Mouse (Mus musculus) liver, embryonic 15.5 days (tissue): ENCODE measurements around the gene E130116L18Rik. TPM values are rescaled to one million over a fixed set of nuclear protein-coding genes. Genes with fewer than 3 reads are reported as not detected.
A peak's percentile ranks its signal among the peaks of the same experiment; 100 is the strongest.

ENCODE experiments used
- ATAC-seq: fragments of 200-750 bp; cut with Nextera tagmentation; 2 replicates; pipeline ENCODE4 v1.8.0; 2017; ENCODE audit warnings: moderate number of reproducible peaks, mild to moderate bottlenecking, moderate library complexity; ENCODE audit not compliant: insufficient read depth
- H3K27ac ChIP-seq: fragments of 300-500 bp; sonication (generic); replicated peaks from 2 replicates; pipeline ENCODE4 v1.5.1; 2015; ENCODE audit warnings: mild to moderate bottlenecking, inconsistent platforms
- H3K27me3 ChIP-seq: fragments of 300-500 bp; sonication (generic); 2 replicates; pipeline ENCODE4 v1.6.1; 2015; ENCODE audit warnings: mild to moderate bottlenecking, inconsistent platforms
- H3K36me3 ChIP-seq: fragments of 300-500 bp; sonication (generic); replicated peaks from 2 replicates; pipeline ENCODE4 v1.6.1; 2015; ENCODE audit warnings: moderate library complexity, mild to moderate bottlenecking, inconsistent platforms
- H3K4me1 ChIP-seq: fragments of 300-500 bp; sonication (generic); replicated peaks from 2 replicates; pipeline ENCODE4 v1.6.1; 2015; ENCODE audit warnings: inconsistent platforms
- H3K4me2 ChIP-seq: fragments of 300-500 bp; sonication (generic); 2 replicates; pipeline ENCODE4 v1.6.1; 2015; ENCODE audit warnings: moderate library complexity, mild to moderate bottlenecking, inconsistent platforms
- H3K4me3 ChIP-seq: fragments of 300-500 bp; sonication (generic); replicated peaks from 2 replicates; pipeline ENCODE4 v1.5.1; 2015; ENCODE audit warnings: mild to moderate bottlenecking, inconsistent platforms
- H3K9ac ChIP-seq: fragments of 300-500 bp; sonication (generic); 2 replicates; pipeline ENCODE4 v1.6.1; 2015; ENCODE audit warnings: moderate library complexity, mild to moderate bottlenecking, inconsistent platforms
- H3K9me3 ChIP-seq: fragments of 300-500 bp; sonication (generic); replicated peaks from 2 replicates; pipeline ENCODE4 v1.6.1; 2016; ENCODE audit warnings: inconsistent platforms
- WGBS: fragments of 180-500 bp; shearing (Covaris S2); methylation state at CpG from one replicate; pipeline ENCODE4 v1.1.7; 2015; ENCODE audit warnings: mixed read lengths; ENCODE audit not compliant: insufficient replicate concordance; 5-methylcytosine and 5-hydroxymethylcytosine counted together
- polyA plus RNA-seq: library from polyadenylated mRNA; unstranded; fragments of >200 nt; fragmentation: Nextera tagmentation; extraction: Ambion mirVana; gene quantifications from 2 replicates; pipeline ENCODE4 v1.2.1, GENCODE M21; 2015

E130116L18Rik gene
- not detected in 2 replicates for polyA plus RNA-seq

DNA sequence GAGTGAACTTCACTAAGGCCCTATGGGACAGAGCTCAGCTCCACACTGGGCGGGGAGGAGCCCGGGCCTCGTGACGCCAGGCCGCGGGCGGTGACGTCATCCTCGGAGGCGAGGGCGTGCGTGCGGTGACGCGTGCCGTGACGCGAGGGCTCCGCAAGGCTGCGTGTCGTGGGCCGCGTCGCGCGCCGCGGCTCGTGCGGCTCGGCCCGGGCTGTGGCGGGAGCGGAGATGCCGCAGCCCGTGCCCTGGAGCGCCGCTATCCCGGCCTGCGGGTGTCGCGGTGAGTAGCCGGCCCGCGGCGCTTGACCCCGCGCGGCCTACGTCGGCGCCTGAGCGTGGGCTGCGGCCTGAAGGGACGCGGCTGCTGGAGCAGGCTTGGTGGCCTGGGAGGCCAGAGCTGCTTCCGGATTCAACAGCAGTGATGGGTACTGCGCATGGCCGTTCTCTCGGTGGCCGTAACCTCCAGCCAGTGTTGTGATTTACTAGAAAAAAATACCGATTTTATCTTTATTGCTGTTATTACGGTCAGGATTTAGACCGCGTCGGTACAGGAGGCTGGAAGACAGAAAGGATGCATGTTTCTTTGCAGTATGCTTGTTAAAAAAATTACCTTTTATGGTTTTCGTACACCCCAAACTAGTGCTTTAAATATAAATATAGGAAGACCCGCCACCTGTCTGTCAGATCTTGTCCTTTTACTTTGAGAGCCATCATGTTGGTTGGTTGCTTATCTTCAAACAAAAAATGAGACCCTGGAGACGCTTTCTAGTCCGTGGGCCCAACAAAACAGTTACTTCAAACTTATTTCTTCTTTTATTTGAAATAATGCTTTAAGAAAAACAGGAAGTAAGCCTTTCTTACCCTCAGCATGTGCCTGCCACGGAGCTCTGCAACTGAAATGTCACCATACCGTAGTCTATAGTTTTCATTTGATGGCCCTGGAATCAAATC, at the start of gene E130116L18Rik:
Gene E130116L18Rik, minus strand, starts transcription at position 402 of the 951 bp plus-strand sequence.
- peak within 1 kb of the TSS; percentile 62 for H3K4me3 ChIP-seq
- H3K9me3 ChIP-seq: no peaks in the 10 kb centered on the region
- H3K27me3 ChIP-seq: peaks cover 30% of the 10 kb centered on the region
- peak within 1 kb of the TSS; percentile 54 for H3K9ac ChIP-seq
- H3K4me2 ChIP-seq: peak within 1 kb of the TSS; percentile 71
- H3K36me3 ChIP-seq: no peaks in the 10 kb centered on the region
- 2% methylated on average over 72 of the region's 72 CpGs for WGBS
- peak; percentile 87 for ATAC-seq
- H3K4me1 ChIP-seq: 0 out of 2 replicates have a peak, but pooled peaks cover 4% of the 10 kb centered on the region
- peak within 1 kb of the TSS; percentile 61; the same call in 1 of the 2 replicates for H3K27ac ChIP-seq

DNA sequence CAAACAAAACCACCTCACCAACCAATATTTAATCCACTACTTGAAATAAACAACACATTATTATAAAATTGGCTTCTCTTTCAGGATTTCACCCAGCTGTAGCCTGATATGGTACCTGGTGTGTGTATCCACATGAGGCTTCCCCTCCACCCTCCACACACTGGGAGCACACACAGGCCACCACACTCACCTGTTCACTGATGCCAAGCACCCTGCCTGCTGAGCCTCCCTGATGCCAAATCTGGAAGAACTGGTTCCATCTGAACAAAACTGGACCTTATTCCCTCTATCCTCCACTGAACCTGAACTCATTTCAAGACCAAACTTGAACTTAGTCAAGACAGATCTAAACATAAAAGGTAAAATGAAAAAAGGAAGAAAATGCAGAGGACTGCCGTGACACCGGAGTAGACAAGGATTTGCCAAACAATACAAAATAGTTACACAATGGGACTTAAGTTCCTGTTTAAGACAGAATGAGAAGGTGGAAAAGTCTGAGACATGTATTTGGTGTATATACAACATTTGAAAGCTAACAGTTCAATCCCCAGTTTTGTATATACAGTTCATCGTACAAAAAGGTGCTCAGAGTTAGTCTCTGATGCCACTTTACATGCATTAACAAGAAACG, 45.4 kb upstream of the E130116L18Rik start:
- Histone ChIP-seq H3K4me2 (no peak overlapping the region), H3K27me3 (no peaks in the 10 kb centered on the region), H3K4me1 (no peaks in the 10 kb centered on the region), H3K4me3 (no peak overlapping the region), H3K9ac (no peak overlapping the region), H3K27ac (no peak overlapping the region), H3K36me3 (peaks cover 26% of the 10 kb centered on the region), H3K9me3 (no peaks in the 10 kb centered on the region)
- ATAC-seq: no peak
- 86% methylated on average over 4 of the region's 4 CpGs for WGBS

DNA sequence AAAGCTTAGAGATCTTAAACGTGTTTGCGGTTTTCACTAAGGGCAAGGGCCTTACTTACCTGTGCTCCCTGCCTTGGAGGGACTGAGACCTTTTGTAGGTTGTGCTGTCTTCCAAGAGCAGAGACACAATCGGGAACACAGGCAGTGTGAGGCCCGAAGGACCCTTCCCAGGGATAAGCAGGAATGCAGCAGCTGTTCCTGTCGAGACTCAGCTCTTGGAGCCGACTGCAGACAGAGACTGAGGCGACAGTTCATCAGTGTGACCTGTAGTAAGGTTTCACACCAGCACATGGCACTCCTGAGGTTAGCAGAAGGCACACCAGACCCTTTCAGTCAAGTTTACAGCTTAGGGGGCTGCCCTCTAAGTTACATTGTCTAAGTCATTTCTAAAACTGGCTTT, 39.3 kb upstream of the E130116L18Rik start:
- Histone ChIP-seq H3K4me1 (no peaks in the 10 kb centered on the region), H3K36me3 (peaks cover 12% of the 10 kb centered on the region; the same call in 1 of the 2 replicates), H3K4me3 (no peak overlapping the region), H3K9me3 (no peaks in the 10 kb centered on the region), H3K27me3 (no peaks in the 10 kb centered on the region), H3K9ac (no peak overlapping the region), H3K4me2 (no peak overlapping the region), H3K27ac (no peak overlapping the region)
- WGBS: 69% methylated on average over 7 of the region's 7 CpGs
- no peak for ATAC-seq

DNA sequence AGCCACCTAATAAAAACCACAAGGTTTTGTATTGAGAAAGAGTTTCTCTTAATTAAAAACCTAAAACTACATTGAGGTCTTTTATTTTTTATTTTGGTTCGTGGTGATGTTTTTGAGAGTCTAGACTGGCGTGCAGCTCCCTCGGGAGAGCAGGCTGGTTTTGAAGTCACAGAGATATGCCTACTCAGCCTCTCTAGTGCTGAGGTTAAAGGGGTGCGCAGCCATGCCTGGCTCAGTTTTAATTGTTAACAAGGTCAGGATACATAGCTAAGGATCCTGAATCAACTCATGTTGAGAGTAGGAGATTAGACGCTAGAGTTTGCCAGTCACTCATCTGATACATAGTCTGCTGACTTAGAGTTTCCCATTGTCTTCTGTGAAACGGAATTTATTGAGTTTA, 38.5 kb upstream of the E130116L18Rik start:
- no peak for ATAC-seq
- Histone ChIP-seq H3K9ac (no peak overlapping the region), H3K9me3 (no peaks in the 10 kb centered on the region), H3K4me1 (no peaks in the 10 kb centered on the region), H3K4me3 (no peak overlapping the region), H3K36me3 (peaks cover 12% of the 10 kb centered on the region; the same call in 1 of the 2 replicates), H3K27ac (no peak overlapping the region), H3K4me2 (no peak overlapping the region), H3K27me3 (no peaks in the 10 kb centered on the region)
- 71% methylated on average over 6 of the region's 6 CpGs for WGBS

DNA sequence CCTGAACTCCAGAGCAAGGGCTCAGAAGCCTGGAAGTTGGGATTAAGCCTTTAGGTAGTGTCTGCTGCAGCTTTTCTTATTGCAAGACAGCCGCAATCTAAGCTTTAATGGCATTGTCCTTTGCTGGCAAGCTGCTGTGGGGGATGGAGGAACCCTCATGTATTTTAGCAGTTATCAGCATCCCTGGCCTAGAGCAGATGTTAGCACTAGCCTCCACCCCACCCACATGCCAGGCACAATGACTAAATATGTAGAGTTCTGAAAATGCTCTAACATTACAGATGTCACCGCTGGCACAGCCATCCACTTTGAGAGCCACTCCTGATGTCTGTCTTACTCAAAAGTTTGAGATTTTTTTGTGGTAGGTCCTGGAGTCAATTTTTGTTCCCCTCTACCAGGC, 33.7 kb upstream of the E130116L18Rik start:
- H3K4me1 ChIP-seq: 0 out of 2 replicates have a peak, but pooled peaks cover 6% of the 10 kb centered on the region
- no peak overlapping the region for H3K4me2 ChIP-seq
- WGBS: 74% methylated on average over 2 of the region's 2 CpGs
- H3K4me3 ChIP-seq: no peak overlapping the region
- no peak for ATAC-seq
- H3K27me3 ChIP-seq: no peaks in the 10 kb centered on the region
- no peak overlapping the region for H3K9ac ChIP-seq
- H3K27ac ChIP-seq: no peak overlapping the region
- no peaks in the 10 kb centered on the region; the same call in 1 of the 2 replicates for H3K36me3 ChIP-seq
- H3K9me3 ChIP-seq: no peaks in the 10 kb centered on the region

DNA sequence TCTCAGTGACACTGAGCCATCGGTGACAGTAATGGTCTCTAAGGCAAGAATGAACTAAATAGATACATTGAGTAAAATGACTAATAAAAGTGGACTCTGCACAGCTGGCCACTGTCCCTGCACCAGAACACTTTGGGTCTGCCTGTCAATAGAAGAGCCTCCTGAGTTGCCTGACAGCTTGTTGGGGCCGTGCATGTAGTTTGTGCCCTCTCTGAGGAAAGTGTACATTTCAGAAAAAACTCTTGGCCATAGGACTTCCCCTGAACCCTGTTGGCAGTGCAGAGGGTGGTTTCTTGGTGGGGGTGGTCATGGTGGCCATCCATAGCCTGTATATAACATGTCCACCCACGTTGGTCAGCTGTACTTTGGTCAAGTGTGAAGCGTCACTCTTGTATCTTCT, 31.5 kb upstream of the E130116L18Rik start:
- H3K36me3 ChIP-seq: no peaks in the 10 kb centered on the region; the same call in none of the 2 replicates
- ATAC-seq: no peak
- 77% methylated on average over 4 of the region's 4 CpGs for WGBS

DNA sequence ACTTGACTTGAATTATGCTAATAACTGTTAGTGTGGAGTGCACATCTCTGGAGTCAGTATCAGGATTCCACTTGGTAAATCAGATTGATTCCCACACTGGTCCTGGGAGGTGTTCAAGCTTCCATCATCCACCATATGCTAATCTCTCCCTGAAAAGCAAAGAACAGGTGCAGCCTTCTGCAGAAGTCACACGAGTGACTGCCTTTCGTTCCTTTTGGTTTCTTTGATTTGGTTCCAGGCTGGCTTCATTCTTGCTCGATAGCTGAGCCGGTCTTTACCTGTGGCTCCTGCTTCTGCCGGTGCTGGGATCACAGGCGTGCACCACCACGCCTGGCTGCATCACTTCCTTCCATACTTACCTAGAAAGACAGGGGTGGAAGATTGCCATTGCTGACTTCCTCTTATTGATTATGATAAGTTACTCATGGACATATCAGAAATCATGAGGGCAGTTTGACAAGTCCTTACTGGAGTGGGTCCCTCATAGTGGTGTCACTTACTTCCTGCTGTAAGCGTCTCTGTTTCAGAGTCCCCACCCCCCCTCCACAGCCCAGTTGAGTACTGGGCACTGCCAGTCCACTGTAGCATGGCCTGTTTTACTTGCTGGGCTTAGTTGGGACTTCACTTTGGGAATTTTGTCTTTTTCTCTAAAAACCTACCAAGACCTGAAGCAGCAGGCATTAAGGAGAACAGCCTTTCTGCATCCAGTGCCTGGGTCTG, 30.0 kb upstream of the E130116L18Rik start:
- Histone ChIP-seq H3K9ac (no peak overlapping the region), H3K27me3 (no peaks in the 10 kb centered on the region), H3K4me3 (no peak overlapping the region), H3K4me2 (no peak overlapping the region), H3K27ac (no peak overlapping the region), H3K9me3 (no peaks in the 10 kb centered on the region), H3K4me1 (0 out of 2 replicates have a peak, but pooled peaks cover 6% of the 10 kb centered on the region), H3K36me3 (peaks cover 3% of the 10 kb centered on the region)
- ATAC-seq: peak; percentile 22; the same call in 1 of the 2 replicates
- 68% methylated on average over 8 of the region's 8 CpGs for WGBS

More for the DNA sequence above, 31.5 kb upstream of the E130116L18Rik start:
- Histone ChIP-seq H3K4me3 (no peak overlapping the region), H3K27me3 (no peaks in the 10 kb centered on the region), H3K4me2 (no peak overlapping the region), H3K4me1 (0 out of 2 replicates have a peak, but pooled peaks cover 6% of the 10 kb centered on the region), H3K9me3 (no peaks in the 10 kb centered on the region), H3K27ac (no peak overlapping the region), H3K9ac (no peak overlapping the region)

DNA sequence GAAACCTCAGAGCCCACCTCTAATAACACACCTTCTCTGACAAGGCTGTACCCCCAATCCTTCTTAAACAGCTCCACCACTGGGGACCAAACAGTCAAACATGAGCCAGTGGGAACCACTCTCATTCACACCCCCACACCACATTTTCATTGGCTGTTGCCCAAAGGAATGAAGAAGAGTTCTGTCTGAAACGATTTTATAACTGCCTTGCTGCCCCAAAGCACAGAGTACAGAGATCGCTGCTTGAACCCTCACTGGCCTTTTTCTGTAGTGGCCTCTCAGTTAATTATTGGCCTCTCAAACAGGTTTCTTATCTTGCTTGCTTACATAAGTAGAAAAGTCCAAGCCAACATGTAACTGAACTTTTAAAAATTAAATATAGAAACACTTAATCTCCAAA, 29.5 kb upstream of the E130116L18Rik start:
- Histone ChIP-seq H3K36me3 (peaks cover 3% of the 10 kb centered on the region), H3K4me1 (0 out of 2 replicates have a peak, but pooled peaks cover 6% of the 10 kb centered on the region), H3K4me3 (no peak overlapping the region), H3K9ac (no peak overlapping the region), H3K4me2 (no peak overlapping the region), H3K27me3 (no peaks in the 10 kb centered on the region), H3K27ac (peak overlapping the region; percentile 63), H3K9me3 (no peaks in the 10 kb centered on the region)
- ATAC-seq: peak; percentile 56
- WGBS: 46% methylated on average over 2 of the region's 2 CpGs

DNA sequence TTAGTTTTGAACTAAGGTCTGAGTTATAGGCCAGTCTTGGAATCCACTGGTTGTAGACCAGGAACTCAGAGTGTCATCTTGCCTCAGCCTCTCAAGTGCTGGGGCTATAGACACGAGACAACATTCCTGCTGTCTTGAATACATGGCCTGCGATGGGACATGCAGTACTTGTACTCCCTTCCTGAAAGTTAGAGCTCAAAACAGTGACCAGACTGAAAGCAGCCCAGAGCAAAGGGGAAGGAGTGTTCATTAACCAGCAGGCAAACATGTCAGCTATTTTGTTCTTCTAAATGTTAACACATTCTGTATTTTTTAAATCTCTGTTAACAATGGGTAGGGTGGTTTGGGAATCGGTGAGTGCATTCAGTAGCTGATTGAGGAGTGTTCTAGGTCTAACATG, 24.1 kb upstream of the E130116L18Rik start:
- WGBS: 58% methylated on average over 3 of the region's 3 CpGs
- H3K9me3 ChIP-seq: no peaks in the 10 kb centered on the region
- 0 out of 2 replicates have a peak, but pooled peaks cover 4% of the 10 kb centered on the region for H3K4me1 ChIP-seq
- no peak overlapping the region for H3K4me2 ChIP-seq
- H3K4me3 ChIP-seq: no peak overlapping the region
- H3K36me3 ChIP-seq: peaks cover 3% of the 10 kb centered on the region; the same call in 1 of the 2 replicates
- peak overlapping the region; percentile 66 for H3K27ac ChIP-seq
- H3K9ac ChIP-seq: no peak overlapping the region
- no peaks in the 10 kb centered on the region for H3K27me3 ChIP-seq
- no peak for ATAC-seq

DNA sequence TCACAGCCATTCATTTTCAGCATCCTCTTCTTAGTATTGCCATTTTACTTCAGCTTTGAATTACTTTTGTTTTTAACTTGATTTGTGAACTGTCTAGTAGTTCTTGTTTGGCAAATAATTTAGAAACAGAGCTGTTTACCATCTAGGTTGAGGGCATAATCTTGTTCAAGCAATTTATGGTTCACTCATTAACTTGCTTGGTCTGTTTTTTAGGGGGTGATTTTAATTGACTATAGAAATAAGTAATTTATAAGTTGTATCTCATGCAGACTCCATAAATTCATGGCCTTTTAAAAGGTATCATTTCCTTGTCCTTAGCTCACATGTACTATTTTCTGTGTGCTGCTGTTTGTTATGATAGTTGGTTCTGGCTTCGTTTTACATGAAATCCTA, 23.5 kb upstream of the E130116L18Rik start:
- Histone ChIP-seq H3K27ac (no peak overlapping the region; the same call in 1 of the 2 replicates), H3K9ac (no peak overlapping the region), H3K36me3 (peaks cover 3% of the 10 kb centered on the region; the same call in 1 of the 2 replicates), H3K4me3 (no peak overlapping the region), H3K4me1 (0 out of 2 replicates have a peak, but pooled peaks cover 4% of the 10 kb centered on the region), H3K27me3 (no peaks in the 10 kb centered on the region), H3K9me3 (no peaks in the 10 kb centered on the region), H3K4me2 (no peak overlapping the region)
- no peak for ATAC-seq
- 32% methylated on average over 1 of the region's 1 CpGs for WGBS
